Mouse (Mus musculus) thymus, postnatal 14 days (tissue): ENCODE measurements around the gene Vps29.

Source experiments
- DNase-seq: peaks from one replicate; pipeline ENCODE4 v3.0.0; 2021

Gene Vps29

GRCm38 (mm10) chr5:122353807-122354491, at the start of gene Vps29, which contains the start of gene Rad9b:
TSS of gene Vps29 (plus strand) at chr5:122354369.
TSS of gene Rad9b (minus strand) at chr5:122354233.
- peak; percentile 99 for DNase-seq

GRCm38 (mm10) chr5:122304541-122304940, 49.6 kb upstream of the Vps29 start:
- no peak for DNase-seq

- no peak for DNase-seq
Observed at GRCm38 (mm10) chr5:122305472-122305871, 48.7 kb upstream of the Vps29 start.

GRCm38 (mm10) chr5:122306536-122306935, 47.6 kb upstream of the Vps29 start:
- DNase-seq = no peak

- DNase-seq = peak; percentile 79
Observed at GRCm38 (mm10) chr5:122310699-122311098, 43.5 kb upstream of the Vps29 start.

GRCm38 (mm10) chr5:122311692-122312091, 42.5 kb upstream of the Vps29 start:
- DNase-seq = peak; percentile 84

GRCm38 (mm10) chr5:122312346-122312745, 41.8 kb upstream of the Vps29 start:
- no peak for DNase-seq

- DNase-seq = peak; percentile 73
Observed at GRCm38 (mm10) chr5:122312942-122313684, 41.1 kb upstream of the Vps29 start.

- DNase-seq = peak; percentile 59
Observed at GRCm38 (mm10) chr5:122314966-122315667, 39.1 kb upstream of the Vps29 start.

- DNase-seq = peak; percentile 79
Observed at GRCm38 (mm10) chr5:122317329-122318045, 36.7 kb upstream of the Vps29 start.

- peak; percentile 75 for DNase-seq
Observed at GRCm38 (mm10) chr5:122318100-122318499, 36.1 kb upstream of the Vps29 start.

GRCm38 (mm10) chr5:122318976-122319375, 35.2 kb upstream of the Vps29 start:
- DNase-seq = peak; percentile 26

- no peak for DNase-seq
Observed at GRCm38 (mm10) chr5:122319474-122320204, 34.5 kb upstream of the Vps29 start.

GRCm38 (mm10) chr5:122320205-122320781, 33.9 kb upstream of the Vps29 start:
- DNase-seq = no peak

- no peak for DNase-seq
Observed at GRCm38 (mm10) chr5:122323523-122323922, 30.6 kb upstream of the Vps29 start.

- DNase-seq = no peak
Observed at GRCm38 (mm10) chr5:122324608-122325431, 29.3 kb upstream of the Vps29 start.

- no peak for DNase-seq
Observed at GRCm38 (mm10) chr5:122325477-122325876, 28.7 kb upstream of the Vps29 start.

GRCm38 (mm10) chr5:122327283-122327682, 26.9 kb upstream of the Vps29 start:
- no peak for DNase-seq

- DNase-seq = no peak
Observed at GRCm38 (mm10) chr5:122330269-122330668, 23.9 kb upstream of the Vps29 start.

- DNase-seq = peak; percentile 66
Observed at GRCm38 (mm10) chr5:122334682-122335081, 19.5 kb upstream of the Vps29 start.
